Mouse (Mus musculus): ENCODE measurements around the gene Uggt1. TPM values are rescaled to one million over a fixed set of nuclear protein-coding genes. Genes with fewer than 3 reads are reported as not detected.

Uggt1 gene
- polyA plus RNA-seq, 1 experiment from 2014 or later, result 49.9 TPM

DNA sequence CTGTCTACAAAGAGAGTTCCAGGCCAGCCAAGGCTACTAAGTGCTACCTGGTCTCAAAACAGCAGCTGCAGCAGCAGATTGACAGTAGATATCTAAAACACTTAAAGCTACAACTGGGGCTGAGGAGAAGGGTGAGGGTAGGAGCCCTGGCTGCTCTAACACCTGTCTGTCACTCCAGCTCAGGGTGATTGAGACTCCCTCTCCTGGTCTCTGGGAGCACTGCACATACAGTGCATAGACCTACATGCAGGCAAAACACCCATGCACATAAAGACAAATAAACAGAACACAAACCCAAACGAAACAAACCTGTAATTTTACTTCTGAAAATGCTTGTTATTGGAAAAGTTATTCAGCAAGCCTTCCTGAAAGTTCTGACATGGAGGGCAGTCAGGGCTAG lies 95.1 kb downstream of the Uggt1 start:
- H3K27me3 ChIP-seq, result no peaks in the 10 kb centered on the region
- H3K9ac ChIP-seq (replicated peaks), result no peak overlapping the region
- no peaks in the 10 kb centered on the region for H3K9me3 ChIP-seq
- H3K36me3 ChIP-seq, result peaks cover 92% of the 10 kb centered on the region
- no peak; the same call in 1 of the 2 replicates for ATAC-seq
- no peaks in the 10 kb centered on the region for H3K4me1 ChIP-seq (replicated peaks)
- no peak overlapping the region for H3K4me3 ChIP-seq (replicated peaks)
- 83% methylated on average over 1 of the region's 1 CpGs for WGBS
- H3K27ac ChIP-seq, result no peak overlapping the region
- no peak overlapping the region for H3K4me2 ChIP-seq (replicated peaks)

DNA sequence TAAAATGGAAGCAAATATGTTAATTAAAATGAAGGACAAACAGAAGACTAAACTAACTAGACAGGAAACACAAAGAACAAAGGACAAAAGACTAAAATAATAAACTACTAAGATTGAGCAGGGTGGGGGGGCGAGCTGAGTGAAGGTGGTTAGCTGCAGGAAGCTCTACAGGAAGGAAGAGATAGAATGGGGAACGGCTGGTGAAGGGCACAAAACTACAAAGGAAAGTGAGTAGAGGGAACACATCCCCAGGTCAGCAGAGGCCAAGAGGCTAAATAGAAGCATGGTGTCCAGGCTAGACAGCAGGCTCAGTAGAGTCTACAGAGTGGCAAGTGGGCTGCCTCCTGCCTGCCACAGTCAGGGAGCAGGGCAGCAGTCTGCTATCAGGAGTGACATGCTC lies 95.7 kb downstream of the Uggt1 start:
- Histone ChIP-seq H3K4me3 (replicated peaks) (no peak overlapping the region), H3K9me3 (no peaks in the 10 kb centered on the region), H3K4me2 (replicated peaks) (no peak overlapping the region), H3K4me1 (replicated peaks) (no peaks in the 10 kb centered on the region), H3K27ac (no peak overlapping the region), H3K9ac (replicated peaks) (no peak overlapping the region), H3K27me3 (no peaks in the 10 kb centered on the region), H3K36me3 (peaks cover 92% of the 10 kb centered on the region)
- WGBS, result 74% methylated on average over 2 of the region's 2 CpGs
- ATAC-seq, result no peak

DNA sequence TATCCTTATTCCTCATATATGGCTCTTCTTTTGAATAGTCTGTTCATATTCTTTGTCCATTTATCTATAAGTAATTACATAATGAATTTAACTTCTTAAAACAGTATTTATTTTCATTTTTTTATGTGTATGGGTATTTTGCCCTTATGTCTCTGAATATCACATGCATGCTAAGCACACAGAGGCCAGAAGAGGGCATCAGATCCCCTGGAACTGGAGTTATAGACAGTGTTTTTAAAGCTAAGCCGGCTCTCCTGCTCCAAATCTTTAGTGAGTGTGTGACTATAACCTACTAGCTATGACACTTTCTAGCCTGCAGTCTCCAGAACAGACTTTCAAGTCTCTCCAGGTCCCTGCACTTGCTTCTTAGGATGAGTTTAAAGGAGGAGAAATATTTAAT lies 99.5 kb downstream of the Uggt1 start:
- H3K4me3 ChIP-seq (replicated peaks), result no peak overlapping the region
- no peak overlapping the region for H3K9ac ChIP-seq (replicated peaks)
- H3K27ac ChIP-seq, result no peak overlapping the region
- H3K36me3 ChIP-seq, result peaks cover 90% of the 10 kb centered on the region
- no peaks in the 10 kb centered on the region for H3K27me3 ChIP-seq
- WGBS, result 41% methylated on average over 1 of the region's 1 CpGs
- no peak overlapping the region for H3K4me2 ChIP-seq (replicated peaks)
- H3K4me1 ChIP-seq (replicated peaks), result no peaks in the 10 kb centered on the region
- no peaks in the 10 kb centered on the region for H3K9me3 ChIP-seq
- no peak for ATAC-seq

DNA sequence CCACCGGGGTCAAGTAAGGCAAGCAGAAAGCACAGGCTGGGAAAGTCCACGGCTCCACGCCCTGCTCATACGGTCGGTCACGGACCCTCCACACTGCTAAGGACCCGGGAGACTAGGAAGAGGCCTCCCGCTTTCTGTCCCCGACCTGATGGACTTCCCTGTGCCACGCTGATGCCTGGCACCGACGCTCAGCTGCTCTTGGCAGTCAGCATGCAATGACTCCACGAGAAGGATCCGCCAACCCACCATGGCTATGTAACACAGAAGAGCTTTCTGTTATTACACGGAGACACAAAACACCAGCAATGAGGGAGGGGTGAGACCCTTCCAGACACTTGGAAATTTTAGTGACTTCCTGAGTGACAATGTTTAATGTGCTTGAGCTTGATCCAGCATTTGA lies 104.2 kb downstream of the Uggt1 start:
- Histone ChIP-seq H3K4me3 (replicated peaks) (no peak overlapping the region), H3K9ac (replicated peaks) (no peak overlapping the region), H3K9me3 (no peaks in the 10 kb centered on the region), H3K27ac (no peak overlapping the region), H3K27me3 (no peaks in the 10 kb centered on the region), H3K4me2 (replicated peaks) (no peak overlapping the region), H3K4me1 (replicated peaks) (no peaks in the 10 kb centered on the region), H3K36me3 (peaks cover 49% of the 10 kb centered on the region)
- 94% methylated on average over 15 of the region's 15 CpGs for WGBS
- no peak for ATAC-seq

DNA sequence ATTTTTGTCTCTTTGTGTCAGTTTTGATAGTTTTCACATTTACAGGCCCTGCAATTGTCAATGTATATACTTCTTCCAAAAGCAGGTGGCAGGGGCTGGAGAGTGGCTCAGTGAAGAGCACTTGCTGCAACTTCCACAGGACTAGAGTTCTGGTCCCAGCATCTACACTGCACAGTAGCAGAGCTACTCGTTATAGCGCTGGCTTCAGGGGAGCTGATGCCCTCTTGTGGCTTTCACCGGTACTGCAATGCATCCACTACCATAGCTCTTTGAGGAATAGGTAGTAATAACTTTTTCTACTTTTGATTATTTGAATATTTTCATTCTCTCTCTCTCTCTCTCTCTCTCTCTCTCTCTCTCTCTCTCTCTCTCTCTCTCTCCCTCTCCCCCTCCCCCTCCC lies 109.9 kb downstream of the Uggt1 start:
- Histone ChIP-seq H3K4me3 (replicated peaks) (no peak overlapping the region), H3K27ac (no peak overlapping the region), H3K4me2 (replicated peaks) (no peak overlapping the region), H3K4me1 (replicated peaks) (0 out of 2 replicates have a peak, but pooled peaks cover 4% of the 10 kb centered on the region), H3K27me3 (no peaks in the 10 kb centered on the region), H3K36me3 (0 out of 2 replicates have a peak, but pooled peaks cover 4% of the 10 kb centered on the region), H3K9ac (replicated peaks) (no peak overlapping the region), H3K9me3 (no peaks in the 10 kb centered on the region; the same call in 1 of the 2 replicates)
- WGBS, result 2% methylated on average over 3 of the region's 3 CpGs
- ATAC-seq, result peak; percentile 70; the same call in 1 of the 2 replicates

DNA sequence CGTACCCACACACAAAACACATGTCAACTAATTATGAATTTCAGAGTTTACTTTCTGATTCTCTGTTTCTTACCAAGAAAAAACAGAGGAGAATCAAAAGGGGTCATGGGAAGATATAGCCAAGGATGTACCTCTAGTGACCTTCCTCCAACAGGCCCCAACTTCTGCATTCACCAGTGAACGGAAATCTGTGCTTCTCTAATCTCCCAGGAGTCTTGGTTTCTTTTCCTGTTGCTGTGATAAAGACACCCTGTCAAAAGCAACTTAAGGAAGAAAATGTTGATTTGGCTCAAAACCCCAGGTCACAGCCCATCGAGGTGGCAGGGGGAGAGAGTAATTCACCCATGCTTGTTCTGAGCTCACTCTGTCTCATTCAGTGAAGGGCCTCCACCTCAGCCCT lies 110.9 kb downstream of the Uggt1 start:
- H3K4me1 ChIP-seq (replicated peaks), result 0 out of 2 replicates have a peak, but pooled peaks cover 4% of the 10 kb centered on the region
- no peak overlapping the region for H3K4me3 ChIP-seq (replicated peaks)
- no peak overlapping the region for H3K9ac ChIP-seq (replicated peaks)
- peak overlapping the region; percentile 15; the same call in 1 of the 2 replicates for H3K27ac ChIP-seq
- no peak for ATAC-seq
- no peak overlapping the region for H3K4me2 ChIP-seq (replicated peaks)
- WGBS, result 70% methylated on average over 3 of the region's 3 CpGs
- no peaks in the 10 kb centered on the region for H3K27me3 ChIP-seq
- no peaks in the 10 kb centered on the region; the same call in 1 of the 2 replicates for H3K9me3 ChIP-seq
- no peaks in the 10 kb centered on the region for H3K36me3 ChIP-seq

DNA sequence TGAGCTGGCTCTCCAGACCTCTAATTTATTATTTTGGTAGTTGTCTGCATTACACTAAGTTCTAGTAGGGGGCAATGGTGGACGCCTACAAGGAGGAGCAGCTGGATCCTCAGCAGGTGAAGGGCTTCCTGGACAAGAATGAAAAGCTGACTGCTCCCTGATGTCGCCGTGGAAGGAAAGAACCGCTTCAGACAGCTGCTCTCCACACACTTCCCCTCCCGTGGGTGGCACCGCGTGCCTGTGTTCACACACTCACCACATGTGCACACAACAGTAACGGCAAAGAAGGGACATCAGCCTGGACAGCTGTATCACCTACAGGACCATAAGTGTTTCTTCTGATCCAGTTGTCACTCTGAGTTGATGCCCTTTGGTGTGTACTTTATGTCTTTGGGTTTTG lies 111.5 kb downstream of the Uggt1 start:
- H3K36me3 ChIP-seq, result no peaks in the 10 kb centered on the region
- H3K9me3 ChIP-seq, result no peaks in the 10 kb centered on the region; the same call in 1 of the 2 replicates
- WGBS, result 81% methylated on average over 8 of the region's 8 CpGs
- no peak overlapping the region for H3K4me2 ChIP-seq (replicated peaks)
- 0 out of 2 replicates have a peak, but pooled peaks cover 4% of the 10 kb centered on the region for H3K4me1 ChIP-seq (replicated peaks)
- no peaks in the 10 kb centered on the region for H3K27me3 ChIP-seq
- H3K4me3 ChIP-seq (replicated peaks), result no peak overlapping the region
- no peak overlapping the region for H3K27ac ChIP-seq
- no peak overlapping the region for H3K9ac ChIP-seq (replicated peaks)
- no peak for ATAC-seq

DNA sequence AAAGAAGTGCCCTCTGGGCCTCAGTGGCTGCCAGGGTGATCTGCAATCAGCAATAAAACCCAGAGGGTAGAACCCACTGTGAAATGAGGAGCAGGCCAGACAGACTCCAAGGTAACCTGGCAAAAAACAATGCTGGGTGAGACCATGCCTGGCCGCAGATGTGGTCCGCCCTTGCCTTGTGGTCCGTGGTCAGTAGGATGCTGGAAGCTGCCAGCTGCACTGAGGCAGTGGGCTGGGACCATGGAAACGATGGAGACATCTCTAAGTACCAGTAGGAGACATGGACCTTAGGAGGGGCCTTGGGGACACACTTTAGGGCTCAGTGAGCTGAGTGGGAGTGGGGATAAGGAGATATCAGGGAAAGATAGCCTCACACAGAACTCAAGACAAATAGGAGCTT lies 112.3 kb downstream of the Uggt1 start:
- H3K4me1 ChIP-seq (replicated peaks), result 0 out of 2 replicates have a peak, but pooled peaks cover 4% of the 10 kb centered on the region
- no peak overlapping the region for H3K4me3 ChIP-seq (replicated peaks)
- ATAC-seq, result no peak
- no peaks in the 10 kb centered on the region for H3K27me3 ChIP-seq
- no peak overlapping the region for H3K27ac ChIP-seq
- 63% methylated on average over 4 of the region's 4 CpGs for WGBS
- H3K36me3 ChIP-seq, result no peaks in the 10 kb centered on the region
- H3K9ac ChIP-seq (replicated peaks), result no peak overlapping the region
- no peak overlapping the region for H3K4me2 ChIP-seq (replicated peaks)
- no peaks in the 10 kb centered on the region; the same call in 1 of the 2 replicates for H3K9me3 ChIP-seq

DNA sequence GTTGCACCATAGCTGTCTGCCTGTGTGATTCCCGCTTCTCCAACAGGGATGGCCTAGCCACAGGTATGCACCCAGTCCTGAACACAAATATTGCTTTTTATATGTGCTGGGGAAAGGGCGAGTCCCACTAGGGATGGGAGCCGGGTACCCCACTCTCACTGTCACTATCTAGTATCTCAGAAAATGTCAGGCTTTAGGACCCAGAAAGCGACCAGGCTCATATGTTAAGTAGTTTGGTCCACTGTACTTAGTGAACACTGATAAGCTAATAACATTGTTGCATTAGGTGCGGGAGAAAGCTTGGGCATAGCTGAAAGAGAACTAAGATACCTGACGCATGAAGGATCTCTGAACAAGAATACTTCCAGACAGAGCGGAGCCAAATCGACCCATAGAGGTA lies 112.8 kb downstream of the Uggt1 start:
- Histone ChIP-seq H3K27ac (no peak overlapping the region), H3K4me3 (replicated peaks) (no peak overlapping the region), H3K9me3 (no peaks in the 10 kb centered on the region; the same call in 1 of the 2 replicates), H3K27me3 (no peaks in the 10 kb centered on the region), H3K4me2 (replicated peaks) (no peak overlapping the region), H3K36me3 (no peaks in the 10 kb centered on the region), H3K4me1 (replicated peaks) (0 out of 2 replicates have a peak, but pooled peaks cover 4% of the 10 kb centered on the region), H3K9ac (replicated peaks) (no peak overlapping the region)
- ATAC-seq, result no peak
- WGBS, result 74% methylated on average over 8 of the region's 8 CpGs

DNA sequence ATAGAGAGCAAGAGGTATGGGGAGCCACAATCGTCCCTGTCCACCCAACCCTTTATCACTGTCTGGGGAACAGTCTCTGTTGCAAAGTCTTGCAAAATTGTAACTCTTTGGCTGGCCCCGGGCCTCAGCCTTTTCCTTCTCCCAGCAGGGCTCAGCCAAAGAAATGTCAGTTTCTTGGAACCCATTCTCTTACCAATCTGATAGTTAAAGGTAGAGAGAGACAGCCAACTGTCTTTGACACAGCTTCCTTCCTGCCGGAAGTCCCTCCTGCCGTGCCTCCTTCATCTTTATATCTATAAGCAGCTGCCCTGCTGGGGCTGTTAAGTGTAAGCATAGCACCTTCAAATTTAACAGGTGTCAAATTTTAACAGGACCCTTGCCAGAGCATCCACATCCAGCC lies 113.4 kb downstream of the Uggt1 start:
- WGBS, result 68% methylated on average over 4 of the region's 4 CpGs
- ATAC-seq, result no peak
- no peak overlapping the region for H3K27ac ChIP-seq
- H3K4me2 ChIP-seq (replicated peaks), result no peak overlapping the region
- no peaks in the 10 kb centered on the region for H3K27me3 ChIP-seq
- H3K36me3 ChIP-seq, result no peaks in the 10 kb centered on the region
- H3K9ac ChIP-seq (replicated peaks), result no peak overlapping the region
- H3K9me3 ChIP-seq, result no peaks in the 10 kb centered on the region; the same call in 1 of the 2 replicates
- 0 out of 2 replicates have a peak, but pooled peaks cover 4% of the 10 kb centered on the region for H3K4me1 ChIP-seq (replicated peaks)
- no peak overlapping the region for H3K4me3 ChIP-seq (replicated peaks)

DNA sequence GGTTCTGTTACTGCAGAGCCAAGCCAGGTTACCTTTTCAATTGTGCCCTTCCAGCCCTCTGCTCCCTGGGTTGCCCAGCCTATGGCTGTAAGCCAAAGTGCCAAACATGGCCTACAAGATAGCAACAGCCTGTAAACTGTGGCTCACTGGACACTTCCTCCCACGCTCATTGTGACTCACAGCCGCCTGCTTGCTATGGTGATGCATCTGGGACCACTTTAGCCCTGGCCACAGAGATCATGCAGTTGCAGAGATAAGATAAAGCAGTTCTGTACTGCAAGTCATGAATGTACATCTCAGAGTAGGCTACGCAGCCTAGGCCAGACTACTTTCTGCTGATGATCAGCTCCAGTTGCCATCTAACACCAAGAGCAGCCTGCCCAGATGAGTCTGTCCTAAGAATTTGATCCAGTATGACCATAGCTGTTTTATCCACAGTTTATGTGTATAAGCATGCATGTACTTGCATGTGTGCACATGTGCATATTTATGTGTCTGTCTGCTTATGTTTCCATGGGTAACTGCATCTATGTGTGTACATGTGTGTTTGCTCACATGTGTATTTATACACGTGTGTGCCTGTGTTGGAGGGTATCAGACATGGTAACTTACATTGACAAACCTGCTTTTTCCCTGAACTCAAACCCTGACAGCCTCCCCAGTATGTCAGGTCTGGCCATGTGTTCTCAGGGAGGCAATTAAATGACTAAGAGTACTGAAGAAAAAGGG lies 114.0 kb downstream of the Uggt1 start:
- Histone ChIP-seq H3K36me3 (no peaks in the 10 kb centered on the region), H3K4me1 (replicated peaks) (0 out of 2 replicates have a peak, but pooled peaks cover 4% of the 10 kb centered on the region), H3K9ac (replicated peaks) (no peak overlapping the region), H3K27me3 (no peaks in the 10 kb centered on the region), H3K4me2 (replicated peaks) (no peak overlapping the region), H3K9me3 (no peaks in the 10 kb centered on the region; the same call in 1 of the 2 replicates), H3K27ac (no peak overlapping the region), H3K4me3 (replicated peaks) (no peak overlapping the region)
- ATAC-seq, result no peak
- 92% methylated on average over 4 of the region's 4 CpGs for WGBS

DNA sequence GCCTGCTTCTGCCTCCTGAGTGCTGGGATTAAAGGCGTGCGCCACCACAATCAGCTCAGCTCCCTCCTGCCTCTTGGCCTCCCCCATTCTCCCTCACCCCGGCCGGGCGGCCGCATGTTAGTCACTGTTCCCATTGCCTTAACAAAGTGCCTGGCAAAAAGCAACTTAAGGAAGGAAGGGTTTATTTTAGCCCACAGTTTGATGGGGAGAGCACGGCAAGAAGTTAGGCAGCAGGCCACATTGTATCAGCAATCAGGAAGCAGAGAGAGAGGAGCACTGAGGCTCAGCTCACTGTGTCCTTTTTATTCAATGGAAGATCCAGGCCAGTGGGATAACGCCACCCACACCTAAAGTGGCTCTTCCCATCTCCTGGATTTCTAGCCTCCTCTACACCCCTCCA lies 114.6 kb downstream of the Uggt1 start:
- no peaks in the 10 kb centered on the region for H3K27me3 ChIP-seq
- no peak overlapping the region for H3K9ac ChIP-seq (replicated peaks)
- no peak overlapping the region for H3K27ac ChIP-seq
- WGBS, result 94% methylated on average over 8 of the region's 8 CpGs
- H3K4me3 ChIP-seq (replicated peaks), result no peak overlapping the region
- H3K4me1 ChIP-seq (replicated peaks), result 0 out of 2 replicates have a peak, but pooled peaks cover 4% of the 10 kb centered on the region
- no peaks in the 10 kb centered on the region; the same call in 1 of the 2 replicates for H3K9me3 ChIP-seq
- no peak for ATAC-seq
- no peak overlapping the region for H3K4me2 ChIP-seq (replicated peaks)
- no peaks in the 10 kb centered on the region for H3K36me3 ChIP-seq
